Mouse (Mus musculus): ENCODE measurements at regions not wholly inside any gene's neighbourhood (a gene's known extent, or its start where the extent isn't known, plus 50 kb on each side); places are given as distances from the start of the nearest gene placed in this dataset.

DNA sequence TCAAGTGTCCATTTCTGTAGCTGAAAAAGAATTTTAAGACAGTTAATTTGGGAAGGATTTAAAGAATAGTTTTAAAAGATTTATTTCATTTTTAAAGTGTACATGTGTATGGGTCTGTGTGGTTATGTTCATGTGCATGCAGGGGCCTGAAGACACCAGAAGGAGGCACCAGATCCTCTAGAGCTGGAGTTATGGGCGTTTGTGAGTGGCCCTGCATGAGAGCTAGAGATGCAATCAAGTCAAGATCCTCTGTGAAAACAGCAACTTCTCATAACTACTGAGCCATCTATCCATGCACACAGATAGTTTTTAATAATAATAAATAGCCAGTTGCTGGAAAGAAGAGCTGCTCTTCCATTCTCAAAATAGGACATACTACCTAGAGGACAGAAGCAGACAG, 452.4 kb downstream of the Lmo4 start:
- no peak overlapping the region for H3K4me2 ChIP-seq (ENCODE audit: low read depth, low read length)
- H3K9ac ChIP-seq (replicated peaks; ENCODE audit: low read depth, low read length) = no peak overlapping the region
- no peaks in the 10 kb centered on the region for H3K4me1 ChIP-seq (ENCODE audit: control insufficient read depth, insufficient read depth)
- TF ChIP-seq EP300 (IDR thresholded peaks at IDR 0.05; ENCODE audit: low read depth) = no peak
- TF ChIP-seq CTCF (IDR thresholded peaks at IDR 0.05; ENCODE audit: low read depth) = 0 out of 2 replicates have a peak, but pooled peaks have one; percentile 7
- DNase-seq (ENCODE audit: low spot score) (no peak), ATAC-seq (ENCODE audit: insufficient read depth, low read depth) (no peak)
- WGBS = 64% methylated on average over 1 of the region's 1 CpGs
- H3K27me3 ChIP-seq (ENCODE audit: control insufficient read depth, insufficient read depth, low read length) = no peaks in the 10 kb centered on the region
- no peaks in the 10 kb centered on the region for H3K36me3 ChIP-seq (replicated peaks; ENCODE audit: control insufficient read depth, insufficient read depth, low read length)
- no peak overlapping the region for H3K4me3 ChIP-seq (ENCODE audit: low read depth, low read length)
- no peak overlapping the region for H3K27ac ChIP-seq (ENCODE audit: low read depth)
- H3K9me3 ChIP-seq (replicated peaks; ENCODE audit: control insufficient read depth, low read length) = no peaks in the 10 kb centered on the region

GRCm38 (mm10) chr3:143750128-143750527, 454.9 kb downstream of the Lmo4 start:
- no peak overlapping the region for H3K4me2 ChIP-seq (ENCODE audit: low read depth, low read length)
- H3K27ac ChIP-seq (ENCODE audit: low read depth) = no peak overlapping the region
- H3K27me3 ChIP-seq (ENCODE audit: control insufficient read depth, insufficient read depth, low read length) = no peaks in the 10 kb centered on the region
- no peaks in the 10 kb centered on the region for H3K9me3 ChIP-seq (replicated peaks; ENCODE audit: control insufficient read depth, low read length)
- no peak overlapping the region for H3K9ac ChIP-seq (replicated peaks; ENCODE audit: low read depth, low read length)
- no peak for TF ChIP-seq CTCF (IDR thresholded peaks at IDR 0.05; ENCODE audit: low read depth)
- TF ChIP-seq EP300 (IDR thresholded peaks at IDR 0.05; ENCODE audit: low read depth) = no peak
- 78% methylated on average over 4 of the region's 4 CpGs for WGBS
- no peak overlapping the region for H3K4me3 ChIP-seq (ENCODE audit: low read depth, low read length)
- ATAC-seq (ENCODE audit: insufficient read depth, low read depth) (no peak), DNase-seq (ENCODE audit: low spot score) (no peak)
- H3K4me1 ChIP-seq (ENCODE audit: control insufficient read depth, insufficient read depth) = no peaks in the 10 kb centered on the region
- no peaks in the 10 kb centered on the region for H3K36me3 ChIP-seq (replicated peaks; ENCODE audit: control insufficient read depth, insufficient read depth, low read length)

GRCm38 (mm10) chr3:143743649-143744048, 461.4 kb downstream of the Lmo4 start:
- H3K36me3 ChIP-seq (replicated peaks; ENCODE audit: control insufficient read depth, insufficient read depth, low read length) = no peaks in the 10 kb centered on the region
- no peak overlapping the region for H3K4me3 ChIP-seq (ENCODE audit: low read depth, low read length)
- no peaks in the 10 kb centered on the region for H3K4me1 ChIP-seq (ENCODE audit: control insufficient read depth, insufficient read depth)
- DNase-seq (ENCODE audit: low spot score) = no peak
- no peak for ATAC-seq (ENCODE audit: insufficient read depth, low read depth)
- H3K27me3 ChIP-seq (ENCODE audit: control insufficient read depth, insufficient read depth, low read length) = no peaks in the 10 kb centered on the region
- H3K4me2 ChIP-seq (ENCODE audit: low read depth, low read length) = no peak overlapping the region
- H3K27ac ChIP-seq (ENCODE audit: low read depth) = no peak overlapping the region
- no peaks in the 10 kb centered on the region for H3K9me3 ChIP-seq (replicated peaks; ENCODE audit: control insufficient read depth, low read length)
- H3K9ac ChIP-seq (replicated peaks; ENCODE audit: low read depth, low read length) = no peak overlapping the region
- 76% methylated on average over 7 of the region's 7 CpGs for WGBS
- TF ChIP-seq CTCF (IDR thresholded peaks at IDR 0.05; ENCODE audit: low read depth) = no peak

GRCm38 (mm10) chr3:143742786-143743571, 462.0 kb downstream of the Lmo4 start:
- 69% methylated on average over 17 of the region's 17 CpGs for WGBS
- ATAC-seq (ENCODE audit: insufficient read depth, low read depth) (no peak), DNase-seq (ENCODE audit: low spot score) (no peak)
- no peaks in the 10 kb centered on the region for H3K9me3 ChIP-seq (replicated peaks; ENCODE audit: control insufficient read depth, low read length)
- no peak overlapping the region for H3K4me2 ChIP-seq (ENCODE audit: low read depth, low read length)
- TF ChIP-seq EP300 (IDR thresholded peaks at IDR 0.05; ENCODE audit: low read depth) (no peak), CTCF (IDR thresholded peaks at IDR 0.05; ENCODE audit: low read depth) (no peak)
- no peaks in the 10 kb centered on the region for H3K36me3 ChIP-seq (replicated peaks; ENCODE audit: control insufficient read depth, insufficient read depth, low read length)
- H3K4me1 ChIP-seq (ENCODE audit: control insufficient read depth, insufficient read depth) = no peaks in the 10 kb centered on the region
- H3K9ac ChIP-seq (replicated peaks; ENCODE audit: low read depth, low read length) = no peak overlapping the region
- 0 out of 2 replicates have a peak overlapping the region, but pooled peaks have one; percentile 3 for H3K4me3 ChIP-seq (ENCODE audit: low read depth, low read length)
- H3K27ac ChIP-seq (ENCODE audit: low read depth) = no peak overlapping the region
- no peaks in the 10 kb centered on the region for H3K27me3 ChIP-seq (ENCODE audit: control insufficient read depth, insufficient read depth, low read length)

GRCm38 (mm10) chr3:143738676-143739075, 466.3 kb downstream of the Lmo4 start:
- DNase-seq (ENCODE audit: low spot score) (no peak), ATAC-seq (ENCODE audit: insufficient read depth, low read depth) (no peak)
- no peaks in the 10 kb centered on the region for H3K9me3 ChIP-seq (replicated peaks; ENCODE audit: control insufficient read depth, low read length)
- 76% methylated on average over 3 of the region's 3 CpGs for WGBS
- H3K27me3 ChIP-seq (ENCODE audit: control insufficient read depth, insufficient read depth, low read length) = no peaks in the 10 kb centered on the region
- no peak overlapping the region for H3K4me3 ChIP-seq (ENCODE audit: low read depth, low read length)
- H3K36me3 ChIP-seq (replicated peaks; ENCODE audit: control insufficient read depth, insufficient read depth, low read length) = no peaks in the 10 kb centered on the region
- H3K9ac ChIP-seq (replicated peaks; ENCODE audit: low read depth, low read length) = no peak overlapping the region
- H3K4me1 ChIP-seq (ENCODE audit: control insufficient read depth, insufficient read depth) = no peaks in the 10 kb centered on the region
- H3K27ac ChIP-seq (ENCODE audit: low read depth) = no peak overlapping the region
- TF ChIP-seq EP300 (IDR thresholded peaks at IDR 0.05; ENCODE audit: low read depth) (no peak), CTCF (IDR thresholded peaks at IDR 0.05; ENCODE audit: low read depth) (no peak)
- no peak overlapping the region for H3K4me2 ChIP-seq (ENCODE audit: low read depth, low read length)

- no peak for TF ChIP-seq EP300 (IDR thresholded peaks at IDR 0.05; ENCODE audit: low read depth)
- TF ChIP-seq CTCF (IDR thresholded peaks at IDR 0.05; ENCODE audit: low read depth) = no peak
- no peaks in the 10 kb centered on the region for H3K36me3 ChIP-seq (replicated peaks; ENCODE audit: control insufficient read depth, insufficient read depth, low read length)
- H3K9ac ChIP-seq (replicated peaks; ENCODE audit: low read depth, low read length) = no peak overlapping the region
- no peaks in the 10 kb centered on the region for H3K4me1 ChIP-seq (ENCODE audit: control insufficient read depth, insufficient read depth)
- H3K27me3 ChIP-seq (ENCODE audit: control insufficient read depth, insufficient read depth, low read length) = no peaks in the 10 kb centered on the region
- WGBS = 75% methylated on average over 6 of the region's 6 CpGs
- no peak overlapping the region for H3K27ac ChIP-seq (ENCODE audit: low read depth)
- no peak overlapping the region for H3K4me3 ChIP-seq (ENCODE audit: low read depth, low read length)
- no peaks in the 10 kb centered on the region for H3K9me3 ChIP-seq (replicated peaks; ENCODE audit: control insufficient read depth, low read length)
- DNase-seq (ENCODE audit: low spot score) (no peak), ATAC-seq (ENCODE audit: insufficient read depth, low read depth) (no peak)
- H3K4me2 ChIP-seq (ENCODE audit: low read depth, low read length) = no peak overlapping the region
Measured at GRCm38 (mm10) chr3:143737844-143738243, 467.2 kb downstream of the Lmo4 start.

All from heart, postnatal 0 days (tissue).